Comparison of ENCODE assay signal across 9 mouse cellular contexts in the genomic region with DNA sequence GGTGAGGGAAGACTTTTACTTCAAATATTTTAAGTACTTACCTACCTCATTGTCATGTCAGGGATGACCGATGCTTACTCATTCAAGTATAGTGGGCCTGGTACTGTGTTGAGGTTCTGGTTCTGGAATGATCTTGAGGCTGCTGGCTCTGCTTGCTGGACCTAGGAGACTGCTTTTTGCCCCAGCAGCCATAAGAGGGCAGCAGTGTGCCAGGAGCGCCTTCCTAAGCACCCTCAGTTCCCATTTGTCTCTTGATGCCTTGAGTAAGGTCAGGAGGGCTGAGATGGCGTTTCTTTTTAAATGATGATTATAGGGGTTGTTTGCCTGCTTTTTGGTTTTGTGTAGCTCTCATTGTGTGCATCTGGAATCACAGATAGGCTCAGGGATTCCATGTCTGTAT. TPM values are rescaled to one million over a fixed set of nuclear protein-coding genes. Genes with fewer than 3 reads are reported as not detected.
A peak's percentile ranks its signal among the peaks of the same experiment; 100 is the strongest.
DNase-seq lines count a peak whose midpoint lies in the region; ATAC-seq and TF ChIP-seq lines count a peak whose summit lies in the region.
"Had no signal": no experiment of that assay in that cellular context is flagged by ENCODE, and none has a peak within 500 bp of the region (broad histone marks: within the 10 kb centered on the region; RNA-seq: fewer than 3 reads in every experiment).

No protein-coding gene starts in this region.

- no peak overlapping the region for H3K9ac ChIP-seq in kidney, embryonic 14.5 days (ENCODE audit: low read depth, low read length)
- H3K9ac ChIP-seq in heart, postnatal 0 days (replicated peaks; ENCODE audit: low read depth, low read length): no peak overlapping the region
- H3K9ac ChIP-seq: liver, embryonic 15.5 days had no signal

- whole genome bisulfite sequencing in kidney, embryonic 14.5 days: 41% methylated on average over 3 of the region's 3 CpGs
- WGBS in heart, postnatal 0 days: 30% methylated on average over 3 of the region's 3 CpGs

- no peaks in the 10 kb centered on the region for H3K27me3 ChIP-seq in kidney, embryonic 14.5 days (ENCODE audit: control insufficient read depth, insufficient read depth, low read length)
- H3K27me3 ChIP-seq in heart, postnatal 0 days (ENCODE audit: control insufficient read depth, insufficient read depth, low read length): no peaks in the 10 kb centered on the region
- H3K27me3 ChIP-seq: liver, embryonic 15.5 days had no signal

- peak; percentile 80 for DNase-seq in kidney, adult 18-20 months
- DNase-seq in adrenal gland, postnatal 10 days: peak; percentile 79
- peak; percentile 57 for DNase-seq in embryo, embryonic 9.5 days (ENCODE audit: extremely low spot score)
- peak; percentile 75 for DNase-seq in heart, postnatal 0 days (ENCODE audit: low spot score)
- DNase-seq in layer of hippocampus, adult 2 months (ENCODE audit: low spot score in 2 of 2): peak; percentile 77 to 78
- DNase-seq in lung, postnatal 4 days: peak; percentile 68 to 79
- DNase-seq in spleen, adult 12 weeks (ENCODE audit: low spot score): peak; percentile 35

- peak; percentile 82 for TF ChIP-seq CTCF in heart, postnatal 0 days (IDR thresholded peaks at IDR 0.05; ENCODE audit: low read depth)
- TF ChIP-seq CTCF in layer of hippocampus, adult 2 months (conservative IDR thresholded peaks at IDR 0.05): peak; percentile 95

- H3K9me3 ChIP-seq in kidney, embryonic 14.5 days (ENCODE audit: control insufficient read depth, low read length): no peaks in the 10 kb centered on the region
- no peaks in the 10 kb centered on the region for H3K9me3 ChIP-seq in heart, postnatal 0 days (replicated peaks; ENCODE audit: control insufficient read depth, low read length)
- H3K9me3 ChIP-seq: liver, embryonic 15.5 days had no signal

- H3K4me1 ChIP-seq in kidney, embryonic 14.5 days (ENCODE audit: control insufficient read depth, insufficient read depth, low read length): no peaks in the 10 kb centered on the region
- H3K4me1 ChIP-seq in heart, postnatal 0 days (ENCODE audit: control insufficient read depth, insufficient read depth): no peaks in the 10 kb centered on the region
- H3K4me1 ChIP-seq: liver, embryonic 15.5 days had no signal

- ATAC-seq in kidney, embryonic 14.5 days (ENCODE audit: low FRiP score, low TSS enrichment): no peak
- peak; percentile 36; the same call in 1 of the 2 replicates for ATAC-seq in heart, postnatal 0 days (ENCODE audit: insufficient read depth, low read depth)

- H3K27ac ChIP-seq in kidney, embryonic 14.5 days (ENCODE audit: low read depth, low read length): no peak overlapping the region
- no peak overlapping the region for H3K27ac ChIP-seq in heart, postnatal 0 days (ENCODE audit: low read depth)
- H3K27ac ChIP-seq in layer of hippocampus, adult 2 months: peak overlapping the region; percentile 68
- H3K27ac ChIP-seq: liver, embryonic 15.5 days had no signal

- H3K4me3 ChIP-seq in kidney, embryonic 14.5 days (ENCODE audit: low read length): no peak overlapping the region
- no peak overlapping the region for H3K4me3 ChIP-seq in heart, postnatal 0 days (ENCODE audit: low read depth, low read length)
- H3K4me3 ChIP-seq in layer of hippocampus, adult 2 months: no peak overlapping the region
- H3K4me3 ChIP-seq: liver, embryonic 15.5 days had no signal

- TF ChIP-seq EP300 in heart, postnatal 0 days (IDR thresholded peaks at IDR 0.05; ENCODE audit: low read depth): no peak

- peaks cover 68% of the 10 kb centered on the region for H3K36me3 ChIP-seq in kidney, embryonic 14.5 days (ENCODE audit: control insufficient read depth, insufficient read depth, low read length)
- peaks cover 82% of the 10 kb centered on the region for H3K36me3 ChIP-seq in heart, postnatal 0 days (replicated peaks; ENCODE audit: control insufficient read depth, insufficient read depth, low read length)

- no peak overlapping the region for H3K4me2 ChIP-seq in kidney, embryonic 14.5 days (replicated peaks; ENCODE audit: low read depth, low read length)
- H3K4me2 ChIP-seq in heart, postnatal 0 days (ENCODE audit: low read depth, low read length): no peak overlapping the region
- H3K4me2 ChIP-seq: liver, embryonic 15.5 days had no signal

RNA-seq across cellular contexts. Expression of gene Ckb, which starts 18.7 kb away (rescaled TPM):
- 81.5 and 88.5 TPM in 2 replicates for polyA plus RNA-seq in kidney, embryonic 14.5 days (2014; fragmentation: Nextera tagmentation; extraction: Ambion mirVana)
- total RNA-seq in adrenal gland, postnatal 10 days (2021): 10 to 100 TPM; 46.2 to 53.1 TPM
- 735 and 758 TPM in 2 replicates for total RNA-seq in heart, postnatal 0 days (2014; rRNA removed; ENCODE audit: low replicate concordance)
- 334 and 359 TPM in 2 replicates for polyA plus RNA-seq in heart, postnatal 0 days (2015; fragmentation: Nextera tagmentation; extraction: Ambion mirVana)
- 1,000 to 10,000 TPM; 1,228 to 1,237 TPM for total RNA-seq in layer of hippocampus, adult 2 months (2021)

RNA-seq across cellular contexts. Expression of gene Trmt61a, which starts 24.5 kb away (rescaled TPM):
- polyA plus RNA-seq in kidney, embryonic 14.5 days (2014; fragmentation: Nextera tagmentation; extraction: Ambion mirVana): 6.7 and 11.9 TPM in 2 replicates
- total RNA-seq in adrenal gland, postnatal 10 days (2021): 10 to 100 TPM in 1 of 2 experiments, 1 to 10 TPM in 1; 9.5 to 11.3 TPM
- 23.5 and 24.9 TPM in 2 replicates for total RNA-seq in heart, postnatal 0 days (2014; rRNA removed; ENCODE audit: low replicate concordance)
- polyA plus RNA-seq in heart, postnatal 0 days (2015; fragmentation: Nextera tagmentation; extraction: Ambion mirVana): 4.1 and 6.1 TPM in 2 replicates
- 10 to 100 TPM; 16.7 to 18.0 TPM for total RNA-seq in layer of hippocampus, adult 2 months (2021)

RNA-seq across cellular contexts. Expression of gene Bag5, which starts 59.6 kb away (rescaled TPM):
- 45.2 and 49.7 TPM in 2 replicates for polyA plus RNA-seq in kidney, embryonic 14.5 days (2014; fragmentation: Nextera tagmentation; extraction: Ambion mirVana)
- 10 to 100 TPM; 32.1 to 35.4 TPM for total RNA-seq in adrenal gland, postnatal 10 days (2021)
- 13.3 and 16.3 TPM in 2 replicates for total RNA-seq in heart, postnatal 0 days (2014; rRNA removed; ENCODE audit: low replicate concordance)
- 32.4 and 34.7 TPM in 2 replicates for polyA plus RNA-seq in heart, postnatal 0 days (2015; fragmentation: Nextera tagmentation; extraction: Ambion mirVana)
- 10 to 100 TPM; 50.6 to 50.9 TPM for total RNA-seq in layer of hippocampus, adult 2 months (2021)

RNA-seq across cellular contexts. Expression of gene Apopt1, which starts 59.6 kb away (rescaled TPM):
- 63.1 and 63.4 TPM in 2 replicates for polyA plus RNA-seq in kidney, embryonic 14.5 days (2014; fragmentation: Nextera tagmentation; extraction: Ambion mirVana)
- total RNA-seq in adrenal gland, postnatal 10 days (2021): 10 to 100 TPM; 69.0 to 72.8 TPM
- 18.5 and 50.7 TPM in 2 replicates for total RNA-seq in heart, postnatal 0 days (2014; rRNA removed; ENCODE audit: low replicate concordance)
- 56.4 and 58.9 TPM in 2 replicates for polyA plus RNA-seq in heart, postnatal 0 days (2015; fragmentation: Nextera tagmentation; extraction: Ambion mirVana)
- 10 to 100 TPM; 35.7 to 36.8 TPM for total RNA-seq in layer of hippocampus, adult 2 months (2021)

Comparison
In these comparisons a context has a peak if more than half of its experiments do, and no peak if none do; other contexts are left out.
1. RNA of gene Ckb, which starts 18.7 kb away (total RNA-seq): 1,228 to 1,237 TPM in layer of hippocampus, adult 2 months and 735 to 758 TPM in heart, postnatal 0 days; 46.2 to 53.1 TPM in adrenal gland, postnatal 10 days; every median in the first group is over 10 times any median in the second.
2. Peak in every context shown above with its lines, with median percentiles within 50 percentile points of each other: DNase-seq.